Mouse (Mus musculus) inflammation-experienced regulatory T-cells, adult 6 months (primary cell): Measurements from ENCODE around the gene 6030458C11Rik. TPM values are rescaled to one million over a fixed set of nuclear protein-coding genes. Genes with fewer than 3 reads are reported as not detected.

ENCODE experiments used
- polyA plus RNA-seq, 3 experiments: library from polyadenylated mRNA; unstranded; fragments of 100-300 nt; shearing (Covaris generic); gene quantifications; one replicate each; pipeline ENCODE4 v1.2.1; 2017

6030458C11Rik gene
- polyA plus RNA-seq, 3 experiments from 2014 or later = 30.0 to 42.0 (median 31.1) TPM

Other genes with a start within 250 kb of the 6030458C11Rik start
- under 1 TPM; 0.34 to 0.46 (median 0.40) TPM for gene Pdzd2, start 84.7 kb downstream of the 6030458C11Rik start, polyA plus RNA-seq
- 10 to 100 TPM; 11.7 to 18.1 (median 14.6) TPM for gene Drosha, start 166 bp upstream of the 6030458C11Rik start, polyA plus RNA-seq